Mouse (Mus musculus) kidney, postnatal 0 days (tissue): Measurements from ENCODE around the gene Gfm1. TPM values are rescaled to one million over a fixed set of nuclear protein-coding genes. Genes with fewer than 3 reads are reported as not detected.

ENCODE experiments used
- ATAC-seq: fragments of 200-750 bp; cut with Nextera tagmentation; replicated peaks from 2 replicates; pipeline ENCODE4 v1.8.0; 2017; ENCODE audit warnings: low read depth, moderate number of reproducible peaks, moderate TSS enrichment, moderate library complexity; ENCODE audit not compliant: low FRiP score
- DNase-seq: peaks from one replicate; pipeline ENCODE4 v3.0.0-alpha.2; 2016; ENCODE audit warnings: low spot score
- H3K27ac ChIP-seq: fragments of 300-500 bp; sonication (generic); 2 replicates; pipeline ENCODE4 v1.5.1; 2014; ENCODE audit warnings: mild to moderate bottlenecking
- H3K27me3 ChIP-seq: fragments of 300-500 bp; sonication (generic); 2 replicates; pipeline ENCODE4 v1.6.1; 2014; ENCODE audit warnings: low read length, mixed read lengths; ENCODE audit not compliant: insufficient read depth
- H3K36me3 ChIP-seq: fragments of 300-500 bp; sonication (generic); 2 replicates; pipeline ENCODE4 v1.6.1; 2014; ENCODE audit warnings: low read length, mixed read lengths; ENCODE audit not compliant: insufficient read depth
- H3K4me1 ChIP-seq: fragments of 300-500 bp; sonication (generic); replicated peaks from 2 replicates; pipeline ENCODE4 v1.6.1; 2014; ENCODE audit warnings: antibody characterized with exemption, low read length, mixed read lengths; ENCODE audit not compliant: insufficient read depth
- H3K4me2 ChIP-seq: fragments of 300-500 bp; sonication (generic); 2 replicates; pipeline ENCODE4 v1.6.1; 2014; ENCODE audit warnings: mild to moderate bottlenecking, low read length, moderate library complexity, mixed read lengths
- H3K4me3 ChIP-seq: fragments of 300-500 bp; sonication (generic); replicated peaks from 2 replicates; pipeline ENCODE4 v1.5.1; 2014; ENCODE audit warnings: low read depth, low read length
- H3K9ac ChIP-seq: fragments of 300-500 bp; sonication (generic); 2 replicates; pipeline ENCODE4 v1.6.1; 2014; ENCODE audit warnings: low read depth, low read length
- H3K9me3 ChIP-seq: fragments of 300-500 bp; sonication (generic); replicated peaks from 2 replicates; pipeline ENCODE4 v1.6.1; 2016; ENCODE audit warnings: low read length, inconsistent platforms, mixed read lengths
- CTCF ChIP-seq: IDR thresholded peaks from 2 replicates; pipeline ENCODE4 v1.5.1; 2016; ENCODE audit warnings: antibody characterized with exemption, low read depth, mild to moderate bottlenecking, moderate library complexity
- WGBS: fragments of 180-500 bp; shearing (Covaris S2); extraction: QIAGEN DNeasy Blood & Tissue Kit; methylation state at CpG from one replicate; pipeline ENCODE4 v1.1.7; 2014; 5-methylcytosine and 5-hydroxymethylcytosine counted together
- polyA plus RNA-seq: library from polyadenylated mRNA; unstranded; fragments of >200 nt; fragmentation: Nextera tagmentation; extraction: Ambion mirVana; gene quantifications from 2 replicates; pipeline ENCODE4 v1.2.1, GENCODE M21; 2015

Gene Gfm1
- 59.1 and 66.7 TPM in 2 replicates for polyA plus RNA-seq

DNA sequence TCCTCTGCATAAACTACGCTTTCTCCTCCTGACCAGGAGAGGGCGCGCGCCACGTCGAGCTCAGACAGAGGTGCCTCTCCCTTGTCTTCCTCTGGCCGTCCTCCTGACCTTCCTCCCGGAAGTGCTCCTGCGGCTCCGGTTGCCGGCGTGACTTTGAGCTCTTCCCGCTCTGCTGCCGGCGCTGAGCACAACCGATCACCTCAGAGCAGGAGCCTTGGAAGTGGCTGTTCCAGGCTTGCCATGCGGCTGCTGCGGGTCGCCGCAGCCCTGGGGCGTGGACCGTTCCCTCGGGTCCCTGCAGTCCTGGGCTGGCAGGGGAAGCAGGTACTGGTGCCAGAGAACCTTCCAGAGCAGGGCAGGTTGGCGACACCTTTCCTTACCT lies at the start of gene Gfm1:
Gfm1 (plus strand) TSS at position 98 of the 382 bp plus-strand sequence.
- Histone ChIP-seq H3K9me3 (no peaks in the 10 kb centered on the region; the same call in 1 of the 2 replicates), H3K36me3 (0 out of 2 replicates have a peak, but pooled peaks cover 9% of the 10 kb centered on the region), H3K9ac (peak within 1 kb of the TSS; percentile 85), H3K4me3 (peak within 1 kb of the TSS; percentile 97), H3K27ac (peak within 1 kb of the TSS; percentile 43; the same call in 1 of the 2 replicates), H3K27me3 (no peaks in the 10 kb centered on the region), H3K4me1 (no peaks in the 10 kb centered on the region), H3K4me2 (peak within 1 kb of the TSS; percentile 81)
- DNase-seq (peak; percentile 95), ATAC-seq (peak; percentile 95)
- under 1% methylated on average over 24 of the region's 24 CpGs for WGBS
- peak; percentile 87 for TF ChIP-seq CTCF

DNA sequence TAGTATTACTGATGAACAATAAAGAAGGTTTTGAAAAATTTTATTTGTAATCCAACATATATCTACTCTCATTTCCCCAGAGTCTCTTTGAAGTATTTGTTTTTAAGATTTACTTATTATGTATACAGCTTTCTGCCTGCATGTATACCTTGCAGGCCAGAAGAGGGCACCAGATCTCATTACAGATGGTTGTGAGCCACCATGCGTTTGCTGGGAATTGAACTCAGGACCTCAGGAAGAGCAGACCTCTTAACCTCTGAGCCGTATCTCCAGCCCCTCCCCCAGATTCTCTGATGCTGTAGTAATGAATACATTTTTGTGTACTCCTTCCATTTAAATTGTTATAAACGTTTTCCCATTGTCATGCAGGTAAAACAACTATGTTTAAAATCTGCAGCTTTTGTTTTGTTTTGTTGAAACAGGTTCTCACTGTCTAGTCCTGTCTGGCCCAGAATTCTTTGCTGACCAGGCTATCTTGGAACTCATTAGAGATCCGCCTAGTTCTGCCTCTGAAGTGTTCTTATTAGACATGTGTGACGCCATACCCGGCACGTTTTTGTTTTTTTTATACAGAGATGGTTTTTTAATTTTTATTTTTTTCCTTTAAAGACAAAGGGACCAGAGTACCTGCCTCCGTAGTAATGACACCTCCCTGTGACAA lies 428 bp upstream of the Gfm1 start:
- H3K4me2 ChIP-seq, result peak overlapping the region; percentile 81
- H3K27ac ChIP-seq, result no peak overlapping the region
- peak; percentile 52 for TF ChIP-seq CTCF
- no peaks in the 10 kb centered on the region for H3K27me3 ChIP-seq
- peak overlapping the region; percentile 97 for H3K4me3 ChIP-seq
- ATAC-seq (peak; percentile 44; the same call in 1 of the 2 replicates), DNase-seq (no peak)
- 31% methylated on average over 8 of the region's 8 CpGs for WGBS
- H3K9ac ChIP-seq, result no peak overlapping the region
- H3K9me3 ChIP-seq, result no peaks in the 10 kb centered on the region; the same call in 1 of the 2 replicates
- H3K36me3 ChIP-seq, result 0 out of 2 replicates have a peak, but pooled peaks cover 9% of the 10 kb centered on the region
- H3K4me1 ChIP-seq, result no peaks in the 10 kb centered on the region

DNA sequence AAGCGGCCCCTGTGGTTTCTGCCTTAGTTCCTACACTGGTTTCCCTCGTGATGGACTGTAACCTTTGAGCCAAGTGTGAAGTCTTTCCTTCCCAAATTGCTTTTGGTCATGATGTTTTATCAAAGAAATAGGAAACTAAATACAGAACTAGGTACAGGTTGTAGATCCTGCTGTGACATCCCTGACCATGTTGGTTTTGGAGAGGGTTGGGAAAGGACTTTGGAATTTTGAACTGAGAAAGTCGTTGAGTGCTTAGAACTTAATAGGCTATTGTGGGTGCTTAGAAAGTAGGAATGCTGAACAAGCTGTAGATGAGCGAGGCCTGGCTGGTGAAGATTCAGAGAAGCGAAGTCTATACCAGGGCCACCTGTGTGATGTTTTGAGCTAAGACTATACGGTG lies 4.1 kb downstream of the Gfm1 start:
- H3K4me2 ChIP-seq, result no peak overlapping the region
- H3K4me3 ChIP-seq, result no peak overlapping the region
- ATAC-seq, result no peak
- TF ChIP-seq CTCF, result no peak
- no peaks in the 10 kb centered on the region for H3K9me3 ChIP-seq
- WGBS, result 93% methylated on average over 6 of the region's 6 CpGs
- H3K27ac ChIP-seq, result no peak overlapping the region
- H3K9ac ChIP-seq, result no peak overlapping the region
- H3K36me3 ChIP-seq, result peaks cover 35% of the 10 kb centered on the region
- no peak for DNase-seq
- H3K4me1 ChIP-seq, result no peaks in the 10 kb centered on the region
- H3K27me3 ChIP-seq, result no peaks in the 10 kb centered on the region

DNA sequence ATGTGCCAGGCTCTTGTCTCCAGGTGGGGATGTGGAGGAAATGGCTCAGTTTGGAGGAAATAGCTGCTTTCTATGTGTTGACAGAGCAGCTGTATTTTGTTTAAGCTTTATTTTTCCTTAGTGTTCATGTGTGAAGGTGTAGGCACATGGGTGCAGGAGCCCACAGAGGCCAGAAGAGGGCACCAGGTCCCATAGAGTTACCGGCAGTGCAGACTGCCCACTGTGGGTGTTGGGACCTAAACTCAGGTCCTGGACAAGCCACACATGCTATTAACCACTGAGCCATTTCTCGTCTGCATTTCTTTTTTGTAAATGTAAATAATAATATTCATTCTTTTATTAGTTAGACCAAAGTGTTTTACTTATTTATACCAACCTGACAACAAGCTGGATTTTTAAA lies 17.2 kb downstream of the Gfm1 start:
- Histone ChIP-seq H3K27me3 (no peaks in the 10 kb centered on the region), H3K4me2 (no peak overlapping the region), H3K9me3 (no peaks in the 10 kb centered on the region), H3K36me3 (peaks cover 38% of the 10 kb centered on the region), H3K4me1 (no peaks in the 10 kb centered on the region), H3K27ac (no peak overlapping the region), H3K4me3 (no peak overlapping the region), H3K9ac (no peak overlapping the region)
- 94% methylated on average over 2 of the region's 2 CpGs for WGBS
- peak; percentile 34; the same call in 1 of the 2 replicates for TF ChIP-seq CTCF
- ATAC-seq (no peak), DNase-seq (no peak)

DNA sequence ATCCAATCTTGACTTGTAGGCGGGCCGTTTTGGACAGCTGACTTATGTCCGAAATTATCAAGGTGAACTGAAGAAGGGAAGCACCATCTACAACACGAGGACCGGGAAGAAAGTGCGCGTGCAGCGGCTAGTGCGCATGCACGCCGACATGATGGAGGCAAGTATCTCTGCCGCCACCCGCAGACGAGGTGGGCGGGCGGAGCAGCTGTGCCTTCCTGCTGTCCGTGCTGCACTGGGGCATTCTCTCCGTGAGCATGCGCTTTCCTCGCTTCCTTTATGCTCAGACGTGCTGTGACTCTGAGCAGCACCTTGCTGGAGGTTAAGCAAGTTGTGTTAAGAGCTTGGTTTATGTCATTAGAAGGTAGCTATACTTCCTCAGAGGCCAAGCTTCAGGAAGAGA lies 19.8 kb downstream of the Gfm1 start:
- no peaks in the 10 kb centered on the region for H3K9me3 ChIP-seq
- H3K36me3 ChIP-seq, result peaks cover 42% of the 10 kb centered on the region
- H3K4me2 ChIP-seq, result no peak overlapping the region
- no peaks in the 10 kb centered on the region for H3K4me1 ChIP-seq
- no peak overlapping the region for H3K27ac ChIP-seq
- H3K4me3 ChIP-seq, result no peak overlapping the region
- no peaks in the 10 kb centered on the region for H3K27me3 ChIP-seq
- no peak for TF ChIP-seq CTCF
- no peak overlapping the region for H3K9ac ChIP-seq
- DNase-seq (no peak), ATAC-seq (no peak)
- WGBS, result 89% methylated on average over 21 of the region's 21 CpGs

DNA sequence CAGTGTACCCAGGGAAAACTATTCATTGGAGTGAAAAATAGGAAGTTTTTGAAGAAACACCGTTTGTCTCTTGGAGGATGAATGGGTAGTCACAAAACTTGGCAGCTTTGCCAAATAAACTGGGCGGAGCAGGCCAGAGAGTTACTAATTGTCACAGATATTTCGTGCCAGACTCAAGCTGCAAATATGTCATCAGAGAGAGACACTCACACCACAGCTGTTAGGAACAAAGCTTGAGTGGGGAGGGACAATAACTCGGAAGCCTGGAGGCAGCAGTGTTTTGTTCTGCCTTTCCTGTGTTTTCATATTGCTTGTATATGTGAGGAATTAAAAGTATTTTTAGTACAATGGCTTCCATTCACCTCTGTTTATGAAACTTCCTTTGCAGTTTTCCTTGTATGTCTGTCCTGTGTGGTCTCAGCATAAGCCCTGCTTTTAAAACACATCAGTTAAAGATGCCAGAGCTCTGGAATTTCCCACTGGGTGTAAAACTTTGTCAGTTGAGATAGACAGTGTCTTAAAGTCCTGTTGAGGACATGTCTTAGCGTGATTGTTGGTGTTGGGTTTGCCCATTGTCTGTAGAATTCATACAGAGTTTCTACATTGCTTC lies 20.8 kb downstream of the Gfm1 start:
- TF ChIP-seq CTCF, result no peak
- ATAC-seq (no peak; the same call in 1 of the 2 replicates), DNase-seq (peak; percentile 24)
- H3K27me3 ChIP-seq, result no peaks in the 10 kb centered on the region
- 79% methylated on average over 5 of the region's 5 CpGs for WGBS
- no peak overlapping the region for H3K4me3 ChIP-seq
- H3K9ac ChIP-seq, result no peak overlapping the region
- H3K4me1 ChIP-seq, result no peaks in the 10 kb centered on the region
- H3K4me2 ChIP-seq, result no peak overlapping the region
- peaks cover 44% of the 10 kb centered on the region for H3K36me3 ChIP-seq
- no peaks in the 10 kb centered on the region for H3K9me3 ChIP-seq
- no peak overlapping the region; the same call in 1 of the 2 replicates for H3K27ac ChIP-seq
